Mouse (Mus musculus) C2C12 (cell line): ENCODE results near the gene Gh.

Source experiments
- CTCF ChIP-seq: IDR thresholded peaks from one replicate; pipeline ENCODE4 v1.5.1; 2011; ENCODE audit not compliant: control insufficient read depth, insufficient read depth, insufficient read length
- MYOG ChIP-seq: IDR thresholded peaks from one replicate; pipeline ENCODE4 v1.6.1; 2011; ENCODE audit not compliant: control insufficient read depth, insufficient read length; ENCODE audit errors: extremely low read depth
- USF1 ChIP-seq: IDR thresholded peaks from one replicate; pipeline ENCODE4 v1.6.1; 2011; ENCODE audit warnings: low read depth, mild to moderate bottlenecking, control low read depth, moderate library complexity

DNA sequence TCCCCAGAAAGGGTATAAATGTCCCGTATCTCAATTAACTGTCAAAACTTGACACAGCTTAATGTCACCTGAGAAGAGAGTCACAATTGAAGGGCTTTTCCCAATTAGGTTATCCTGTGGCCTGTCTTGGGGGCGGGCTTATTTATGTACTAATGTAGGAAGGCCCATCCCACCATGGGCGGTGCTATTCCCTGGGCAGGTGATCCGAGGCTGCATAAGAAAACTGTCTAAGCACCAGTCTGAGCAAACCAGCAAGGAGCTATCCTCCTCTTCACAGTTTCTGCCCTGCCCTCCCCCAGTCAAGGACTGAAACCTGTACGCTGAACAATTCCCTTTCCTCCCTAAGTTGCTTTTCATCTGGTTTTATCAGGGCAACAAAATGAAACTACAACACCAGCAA is 11.3 kb downstream of the Gh start:
- no peak for TF ChIP-seq CTCF
- TF ChIP-seq USF1: no peak
- no peak for TF ChIP-seq MYOG
